Mouse (Mus musculus): ENCODE measurements at regions not wholly inside any gene's neighbourhood (a gene's known extent, or its start where the extent isn't known, plus 50 kb on each side); places are given as distances from the start of the nearest gene placed in this dataset.

DNA sequence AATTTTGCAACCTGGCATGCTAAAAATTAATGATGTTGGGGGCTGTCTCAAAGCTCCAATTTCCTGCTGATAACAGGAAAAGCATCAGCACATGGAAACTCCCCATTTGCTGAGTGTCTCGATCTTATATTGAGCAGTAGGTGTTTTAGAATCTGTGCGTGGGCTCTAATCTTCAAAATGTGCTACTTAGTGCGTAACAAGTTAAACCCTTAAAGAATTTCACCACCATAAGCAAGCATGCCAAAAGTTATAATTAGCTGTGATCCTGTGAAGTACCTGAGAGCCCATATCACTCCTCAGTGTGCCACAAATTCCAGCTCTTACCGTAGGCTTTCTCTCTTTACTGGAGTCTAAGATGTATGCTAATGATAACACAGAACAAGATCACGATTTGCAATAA, 137.5 kb upstream of the Rgmb start:
- ATAC-seq (replicated peaks; ENCODE audit: low FRiP score, low read depth), result no peak
- 81% methylated on average over 5 of the region's 5 CpGs for WGBS
- Histone ChIP-seq H3K27me3 (ENCODE audit: insufficient read depth, low read length) (no peaks in the 10 kb centered on the region), H3K27ac (no peak overlapping the region), H3K9ac (ENCODE audit: low read depth, low read length) (no peak overlapping the region), H3K36me3 (ENCODE audit: insufficient read depth, low read length) (no peaks in the 10 kb centered on the region), H3K4me3 (replicated peaks; ENCODE audit: low read depth, low read length) (no peak overlapping the region), H3K4me2 (ENCODE audit: low read length) (no peak overlapping the region), H3K9me3 (replicated peaks; ENCODE audit: low read length) (no peaks in the 10 kb centered on the region), H3K4me1 (replicated peaks; ENCODE audit: insufficient read depth, low read length) (no peaks in the 10 kb centered on the region)
- no peak for TF ChIP-seq CTCF (IDR thresholded peaks at IDR 0.05; ENCODE audit: low read depth)
- DNase-seq (ENCODE audit: low spot score), result no peak

DNA sequence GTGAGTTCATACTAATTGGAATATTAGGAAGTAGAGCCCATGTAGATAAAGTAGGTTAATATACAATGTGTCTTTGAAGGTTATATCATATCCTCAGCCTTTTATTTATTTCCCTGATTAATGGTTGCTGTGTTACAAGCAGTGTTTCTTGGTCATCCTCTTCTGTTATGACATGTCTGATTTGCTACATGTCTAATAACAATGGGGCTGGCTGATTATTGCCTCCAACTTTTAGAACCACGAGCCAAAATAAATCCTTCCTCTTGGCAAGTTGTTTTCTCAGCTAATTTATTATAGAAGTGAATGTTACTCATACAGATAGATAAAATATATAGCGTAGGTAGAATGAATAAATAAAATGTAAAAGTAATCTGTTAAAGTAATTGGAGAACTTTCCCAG, 124.8 kb upstream of the Rgmb start:
- H3K4me1 ChIP-seq (replicated peaks; ENCODE audit: insufficient read depth, low read length), result no peaks in the 10 kb centered on the region
- H3K9me3 ChIP-seq (replicated peaks; ENCODE audit: low read length), result no peaks in the 10 kb centered on the region
- no peak overlapping the region for H3K4me2 ChIP-seq (ENCODE audit: low read length)
- H3K9ac ChIP-seq (ENCODE audit: low read depth, low read length), result no peak overlapping the region
- H3K36me3 ChIP-seq (ENCODE audit: insufficient read depth, low read length), result no peaks in the 10 kb centered on the region
- H3K4me3 ChIP-seq (replicated peaks; ENCODE audit: low read depth, low read length), result no peak overlapping the region
- no peaks in the 10 kb centered on the region for H3K27me3 ChIP-seq (ENCODE audit: insufficient read depth, low read length)
- TF ChIP-seq CTCF (IDR thresholded peaks at IDR 0.05; ENCODE audit: low read depth), result no peak
- H3K27ac ChIP-seq, result no peak overlapping the region
- 39% methylated on average over 2 of the region's 2 CpGs for WGBS
- ATAC-seq (replicated peaks; ENCODE audit: low FRiP score, low read depth), result no peak
- DNase-seq (ENCODE audit: low spot score), result no peak

DNA sequence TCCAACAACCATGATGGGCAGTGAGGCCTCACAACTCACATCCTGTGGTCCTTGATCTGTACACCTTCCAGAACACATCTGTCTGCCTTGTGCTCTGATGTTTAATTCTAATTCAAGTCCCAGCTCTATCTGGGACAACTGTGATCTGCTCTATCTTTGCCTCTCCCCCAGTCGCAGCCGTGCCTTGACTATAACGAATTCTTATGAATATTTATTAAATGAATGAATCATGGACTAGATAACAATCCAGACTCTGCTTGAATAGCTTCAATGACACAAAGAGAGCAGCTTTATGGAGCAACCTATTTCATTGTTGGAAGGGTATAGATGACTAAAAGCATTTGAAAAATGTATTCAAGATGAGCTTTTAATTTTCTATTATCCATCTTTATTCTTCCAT, 120.8 kb upstream of the Rgmb start:
- H3K9ac ChIP-seq (ENCODE audit: low read depth, low read length), result no peak overlapping the region
- DNase-seq (ENCODE audit: low spot score), result no peak
- no peaks in the 10 kb centered on the region for H3K4me1 ChIP-seq (replicated peaks; ENCODE audit: insufficient read depth, low read length)
- H3K27ac ChIP-seq, result no peak overlapping the region
- no peaks in the 10 kb centered on the region for H3K36me3 ChIP-seq (ENCODE audit: insufficient read depth, low read length)
- no peak for TF ChIP-seq CTCF (IDR thresholded peaks at IDR 0.05; ENCODE audit: low read depth)
- ATAC-seq (replicated peaks; ENCODE audit: low FRiP score, low read depth), result no peak
- H3K4me3 ChIP-seq (replicated peaks; ENCODE audit: low read depth, low read length), result no peak overlapping the region
- no peaks in the 10 kb centered on the region for H3K9me3 ChIP-seq (replicated peaks; ENCODE audit: low read length)
- H3K4me2 ChIP-seq (ENCODE audit: low read length), result no peak overlapping the region
- no peaks in the 10 kb centered on the region for H3K27me3 ChIP-seq (ENCODE audit: insufficient read depth, low read length)
- WGBS, result 90% methylated on average over 3 of the region's 3 CpGs

DNA sequence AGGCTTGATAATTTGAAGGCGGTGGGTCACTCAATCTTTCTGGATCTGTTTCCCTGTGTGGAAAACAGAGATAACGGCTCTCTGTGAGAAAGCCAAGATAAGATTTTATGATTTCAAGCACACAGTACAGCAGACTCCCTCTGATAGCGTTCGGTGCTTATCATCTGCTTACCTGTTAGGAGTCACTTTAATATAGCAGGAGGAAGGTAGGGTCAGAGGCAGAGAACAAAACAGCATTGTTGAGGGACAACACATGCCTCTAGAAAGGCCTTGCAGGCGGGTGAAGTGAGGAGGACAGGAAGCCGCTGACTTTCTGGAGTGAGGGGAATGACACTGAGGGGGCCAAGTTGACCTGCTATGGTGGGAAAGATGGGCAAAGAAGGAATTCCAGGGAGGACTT, 118.9 kb upstream of the Rgmb start:
- H3K36me3 ChIP-seq (ENCODE audit: insufficient read depth, low read length), result no peaks in the 10 kb centered on the region
- no peaks in the 10 kb centered on the region for H3K4me1 ChIP-seq (replicated peaks; ENCODE audit: insufficient read depth, low read length)
- no peak overlapping the region for H3K4me3 ChIP-seq (replicated peaks; ENCODE audit: low read depth, low read length)
- WGBS, result 74% methylated on average over 6 of the region's 6 CpGs
- no peak for ATAC-seq (replicated peaks; ENCODE audit: low FRiP score, low read depth)
- no peaks in the 10 kb centered on the region for H3K9me3 ChIP-seq (replicated peaks; ENCODE audit: low read length)
- H3K27ac ChIP-seq, result no peak overlapping the region
- no peak overlapping the region for H3K4me2 ChIP-seq (ENCODE audit: low read length)
- H3K27me3 ChIP-seq (ENCODE audit: insufficient read depth, low read length), result no peaks in the 10 kb centered on the region
- no peak for DNase-seq (ENCODE audit: low spot score)
- no peak overlapping the region for H3K9ac ChIP-seq (ENCODE audit: low read depth, low read length)
- no peak for TF ChIP-seq CTCF (IDR thresholded peaks at IDR 0.05; ENCODE audit: low read depth)

DNA sequence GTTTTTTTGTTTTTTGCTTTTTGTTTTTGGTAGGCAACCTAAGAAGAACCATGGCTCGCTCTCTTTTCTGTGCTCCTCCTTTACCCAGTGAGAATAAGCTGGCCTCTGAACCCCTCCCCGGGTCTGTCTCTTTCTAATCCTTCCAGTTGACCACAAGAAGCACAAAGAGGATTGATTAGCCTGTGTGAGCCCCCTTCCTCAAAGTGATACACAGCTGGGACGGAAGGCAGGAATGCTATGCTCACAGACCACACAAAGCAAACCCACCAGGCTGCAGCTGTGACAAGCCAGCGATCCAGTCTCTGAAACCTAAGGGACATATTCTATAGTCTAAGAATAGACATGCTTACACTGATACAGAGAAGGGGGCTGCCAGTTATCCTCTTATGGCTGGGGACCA, 111.5 kb upstream of the Rgmb start:
- no peak overlapping the region for H3K4me3 ChIP-seq (replicated peaks; ENCODE audit: low read depth, low read length)
- 73% methylated on average over 4 of the region's 4 CpGs for WGBS
- H3K4me1 ChIP-seq (replicated peaks; ENCODE audit: insufficient read depth, low read length), result no peaks in the 10 kb centered on the region
- H3K9me3 ChIP-seq (replicated peaks; ENCODE audit: low read length), result no peaks in the 10 kb centered on the region
- no peaks in the 10 kb centered on the region for H3K27me3 ChIP-seq (ENCODE audit: insufficient read depth, low read length)
- no peak overlapping the region for H3K27ac ChIP-seq
- DNase-seq (ENCODE audit: low spot score) (no peak), ATAC-seq (replicated peaks; ENCODE audit: low FRiP score, low read depth) (no peak)
- H3K4me2 ChIP-seq (ENCODE audit: low read length), result no peak overlapping the region
- no peak overlapping the region for H3K9ac ChIP-seq (ENCODE audit: low read depth, low read length)
- H3K36me3 ChIP-seq (ENCODE audit: insufficient read depth, low read length), result no peaks in the 10 kb centered on the region
- no peak for TF ChIP-seq CTCF (IDR thresholded peaks at IDR 0.05; ENCODE audit: low read depth)

DNA sequence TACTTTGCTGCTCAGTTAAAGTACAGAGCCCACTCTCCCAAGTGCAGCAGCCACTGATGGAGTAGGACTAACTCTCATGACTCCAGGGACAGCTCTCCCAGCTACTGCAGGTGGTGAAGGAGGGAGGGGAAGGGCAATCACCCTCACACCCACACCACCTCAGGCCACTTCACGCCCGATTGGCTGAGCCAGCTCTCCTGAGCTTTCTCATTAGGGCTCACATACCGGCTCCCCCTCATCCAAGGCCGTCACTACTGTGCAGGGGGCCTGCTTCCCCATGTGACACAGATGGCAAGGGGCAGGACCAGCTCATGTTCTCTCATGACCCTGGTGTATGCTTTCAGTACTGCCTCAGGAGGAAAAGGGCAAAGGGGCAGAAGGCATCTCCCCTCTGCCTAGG, 87.8 kb upstream of the Rgmb start:
- peak; percentile 96 for ATAC-seq (replicated peaks; ENCODE audit: low FRiP score, low read depth)
- Histone ChIP-seq H3K4me1 (replicated peaks; ENCODE audit: insufficient read depth, low read length) (no peaks in the 10 kb centered on the region), H3K4me2 (ENCODE audit: low read length) (no peak overlapping the region), H3K9me3 (replicated peaks; ENCODE audit: low read length) (no peaks in the 10 kb centered on the region), H3K4me3 (replicated peaks; ENCODE audit: low read depth, low read length) (no peak overlapping the region), H3K9ac (ENCODE audit: low read depth, low read length) (no peak overlapping the region), H3K27me3 (ENCODE audit: insufficient read depth, low read length) (no peaks in the 10 kb centered on the region), H3K36me3 (ENCODE audit: insufficient read depth, low read length) (no peaks in the 10 kb centered on the region), H3K27ac (no peak overlapping the region)
- DNase-seq (ENCODE audit: low spot score), result peak; percentile 9
- 11% methylated on average over 4 of the region's 4 CpGs for WGBS
- no peak for TF ChIP-seq CTCF (IDR thresholded peaks at IDR 0.05; ENCODE audit: low read depth)

DNA sequence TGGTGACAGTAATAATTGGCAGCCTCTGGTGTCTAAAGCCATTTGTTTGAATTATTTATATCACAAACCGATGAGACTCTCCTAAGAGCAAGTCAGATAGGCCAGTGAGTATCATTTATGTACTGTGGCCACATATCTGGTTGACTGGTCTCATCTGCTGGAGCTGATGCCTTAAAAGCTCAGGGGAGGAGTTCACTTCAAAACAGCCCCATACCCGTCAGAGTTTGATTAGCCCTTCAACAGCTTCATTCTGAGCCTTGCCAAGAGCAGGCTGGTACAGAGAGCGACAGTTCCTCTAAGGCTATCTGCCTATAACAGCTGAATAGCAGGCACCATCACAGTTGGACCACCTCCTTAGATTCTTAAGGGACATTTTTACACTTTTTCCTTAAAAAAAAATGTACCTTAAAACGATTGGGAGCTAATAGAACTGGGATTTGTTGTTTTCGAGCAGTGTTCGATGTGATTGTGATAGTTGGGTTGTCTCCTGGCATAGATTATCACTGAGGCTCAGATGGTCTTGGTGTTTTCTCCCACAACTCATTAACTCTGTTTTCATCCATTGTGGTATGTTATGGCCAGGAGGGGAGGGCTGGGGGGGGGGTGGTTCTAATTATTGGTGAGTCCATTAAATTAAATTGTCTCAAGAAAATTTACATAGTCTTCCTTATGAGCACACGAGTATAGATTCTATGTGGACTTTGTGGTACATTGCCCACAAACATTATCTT, 68.0 kb upstream of the Rgmb start:
- H3K4me2 ChIP-seq (ENCODE audit: low read length), result no peak overlapping the region
- no peak for DNase-seq (ENCODE audit: low spot score)
- no peak for ATAC-seq (replicated peaks; ENCODE audit: low FRiP score, low read depth)
- no peaks in the 10 kb centered on the region for H3K9me3 ChIP-seq (replicated peaks; ENCODE audit: low read length)
- no peaks in the 10 kb centered on the region for H3K36me3 ChIP-seq (ENCODE audit: insufficient read depth, low read length)
- no peak overlapping the region for H3K9ac ChIP-seq (ENCODE audit: low read depth, low read length)
- H3K4me3 ChIP-seq (replicated peaks; ENCODE audit: low read depth, low read length), result no peak overlapping the region
- no peak overlapping the region for H3K27ac ChIP-seq
- no peaks in the 10 kb centered on the region for H3K27me3 ChIP-seq (ENCODE audit: insufficient read depth, low read length)
- no peaks in the 10 kb centered on the region for H3K4me1 ChIP-seq (replicated peaks; ENCODE audit: insufficient read depth, low read length)
- WGBS, result 68% methylated on average over 7 of the region's 7 CpGs
- no peak for TF ChIP-seq CTCF (IDR thresholded peaks at IDR 0.05; ENCODE audit: low read depth)

All from kidney, postnatal 0 days (tissue).